Mouse (Mus musculus): ENCODE results near the gene Olfr167.
"Not testable (repeated sequence)": the region's sequence is repeated elsewhere in the genome, so short reads cannot be mapped to it uniquely, and the experiment has no call there.

Olfr167 gene

DNA sequence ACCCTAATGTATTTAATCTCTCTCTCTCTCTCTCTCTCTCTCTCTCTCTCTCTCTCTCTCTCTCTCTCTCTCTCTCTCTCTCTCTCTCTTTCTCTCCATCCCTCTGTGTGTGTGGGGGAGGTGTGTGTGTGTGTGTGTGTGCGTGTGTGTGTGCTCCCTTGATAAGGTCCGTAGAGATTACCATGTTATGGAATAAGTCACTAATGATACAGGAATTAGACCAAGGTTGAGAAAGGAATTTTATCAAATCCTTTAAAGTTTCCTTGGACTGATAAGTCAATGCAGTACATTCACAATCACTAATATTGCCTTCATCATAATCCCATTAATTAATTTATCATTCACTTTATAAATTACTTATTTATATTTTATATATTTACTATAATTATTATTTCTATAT lies at the start of gene Olfr167:
Gene Olfr167, minus strand, starts transcription at position 101 of the 400 bp plus-strand sequence.
- DNase-seq: no peak

DNA sequence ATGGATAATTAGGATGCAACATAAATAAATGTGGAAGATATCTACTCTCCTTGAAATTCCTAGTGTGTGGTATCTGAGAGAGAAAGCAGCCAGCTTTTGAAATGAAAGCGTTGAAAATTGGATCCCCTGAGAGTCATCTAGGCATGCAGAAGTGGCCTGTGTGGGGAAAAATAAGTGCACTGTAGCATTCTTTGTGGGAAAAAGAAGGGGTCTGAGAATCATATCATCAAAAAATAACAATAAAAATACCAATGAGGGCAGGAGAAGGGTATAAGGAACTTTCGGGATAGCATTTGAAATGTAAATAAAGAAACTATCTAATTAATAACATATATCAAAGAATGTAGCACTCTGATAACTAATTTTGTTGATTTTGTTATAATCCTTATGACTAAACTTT lies 49.6 kb upstream of the Olfr167 start, which contains the start of gene Olfr169:
Gene Olfr169, minus strand, starts transcription at position 101 of the 400 bp plus-strand sequence.
- not testable (repeated sequence) for DNase-seq

DNA sequence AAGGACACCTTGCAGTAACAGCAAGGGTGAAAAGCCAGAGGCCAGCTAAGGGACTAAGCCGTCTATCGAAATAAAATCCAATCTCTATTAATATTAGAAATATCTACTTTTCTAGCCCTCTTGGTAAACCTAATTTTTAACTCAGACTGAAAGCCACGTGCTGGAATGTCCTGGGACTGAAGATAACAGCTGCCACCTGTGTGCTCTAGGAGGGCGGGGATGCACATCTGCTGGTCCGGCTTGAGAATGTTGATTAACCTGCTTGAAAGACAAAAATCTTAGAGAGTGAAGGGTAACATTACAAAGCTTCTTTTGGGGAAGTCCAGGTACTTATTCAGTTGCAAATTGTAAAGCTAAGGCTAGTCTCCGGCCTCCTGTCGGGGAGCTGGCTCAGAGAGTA lies 31.4 kb upstream of the Olfr167 start:
- not testable (repeated sequence) for DNase-seq

DNA sequence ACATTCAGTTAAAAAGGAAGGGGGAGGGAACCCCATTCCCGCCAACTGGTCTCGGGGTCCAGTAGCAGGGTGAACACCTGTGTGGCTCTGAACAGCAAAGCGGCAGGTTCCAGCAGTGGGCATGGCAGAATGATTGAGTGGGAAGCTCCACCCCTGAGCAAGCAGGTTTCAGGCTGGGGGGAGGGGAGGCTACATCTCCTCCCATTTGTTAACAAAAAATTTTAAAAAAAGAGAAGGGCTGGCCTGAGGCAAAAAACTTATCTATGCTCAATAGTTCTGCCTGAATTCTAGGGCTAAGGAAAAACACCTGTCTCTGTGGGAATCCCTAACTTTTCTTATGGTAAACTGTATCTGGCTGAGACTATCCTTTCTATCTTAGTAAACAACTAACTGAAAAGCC lies 30.2 kb upstream of the Olfr167 start:
- not testable (repeated sequence) for DNase-seq

DNA sequence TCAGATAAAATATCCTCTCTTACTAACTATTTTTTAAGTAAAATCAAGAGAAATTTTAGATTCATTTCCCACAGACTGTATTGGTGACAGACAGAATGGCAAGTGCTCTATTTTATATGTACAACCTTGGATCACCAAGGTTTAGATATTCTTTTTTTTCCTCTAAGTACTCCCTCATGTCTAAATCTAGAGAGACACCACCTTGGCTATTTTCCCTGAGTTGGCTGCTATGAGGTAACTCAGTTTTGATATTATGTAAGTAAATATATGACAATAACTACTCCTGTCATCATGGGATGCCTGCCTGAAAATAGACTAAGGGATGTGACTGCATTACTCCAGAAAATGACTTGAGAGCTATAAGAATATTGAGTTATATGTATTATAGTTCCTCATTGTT lies 13.4 kb upstream of the Olfr167 start, which contains the start of gene Olfr168:
Gene Olfr168, minus strand, starts transcription at position 101 of the 400 bp plus-strand sequence.
- DNase-seq: no peak

DNA sequence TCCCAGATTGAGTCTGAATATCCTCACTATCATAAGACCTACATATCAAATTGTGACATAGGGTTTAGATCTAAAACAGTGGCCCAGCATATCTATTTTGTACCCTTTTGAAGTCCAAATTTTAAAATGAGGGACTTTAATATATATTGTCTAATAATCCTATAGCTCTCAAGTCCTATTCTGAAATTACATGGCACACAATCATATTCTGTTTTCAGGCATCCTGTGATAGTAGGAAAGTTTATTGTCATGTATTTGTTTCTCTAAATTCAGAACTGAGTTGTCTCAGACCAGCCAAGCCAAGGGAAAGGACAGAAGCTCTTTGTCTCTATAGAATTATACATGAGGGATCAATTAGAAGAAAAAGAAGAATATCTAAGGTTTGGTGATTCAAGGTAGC lies 38.7 kb downstream of the Olfr167 start, which contains the start of gene Olfr166:
Gene Olfr166, plus strand, starts transcription at position 301 of the 400 bp plus-strand sequence.
- no peak for DNase-seq

DNA sequence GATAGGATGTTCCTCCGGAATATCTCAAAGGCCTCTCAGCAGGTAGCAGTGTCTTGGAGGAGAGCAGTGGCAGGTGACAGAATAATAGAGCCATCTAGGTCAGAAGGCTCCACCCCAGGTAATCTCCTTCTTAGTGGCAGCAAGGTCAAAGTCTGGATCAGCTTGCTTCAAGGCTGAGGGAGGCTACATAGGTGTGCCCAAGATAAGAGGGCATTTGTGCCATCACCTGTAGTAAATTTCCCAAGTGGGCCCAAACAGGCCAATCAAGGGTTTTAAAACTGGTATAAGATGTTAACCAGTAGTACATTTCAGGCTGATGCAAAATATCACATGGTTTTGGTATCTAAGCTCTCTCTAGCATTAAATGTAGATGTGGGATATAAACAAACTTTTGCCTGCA lies 57.7 kb downstream of the Olfr167 start:
- DNase-seq: no peak
